Mouse (Mus musculus) erythroblast, embryonic 14.5 days (primary cell): ENCODE measurements around the gene Abcf2.

ENCODE experiments used
- GATA1 ChIP-seq: IDR thresholded peaks from 2 replicates; pipeline ENCODE4 v1.6.1; 2012; ENCODE audit warnings: low read length, inconsistent platforms, mixed read lengths
- TAL1 ChIP-seq: IDR thresholded peaks from 3 replicates; pipeline ENCODE4 v1.6.1; 2012; ENCODE audit warnings: low read length, inconsistent platforms, mixed read lengths

DNA sequence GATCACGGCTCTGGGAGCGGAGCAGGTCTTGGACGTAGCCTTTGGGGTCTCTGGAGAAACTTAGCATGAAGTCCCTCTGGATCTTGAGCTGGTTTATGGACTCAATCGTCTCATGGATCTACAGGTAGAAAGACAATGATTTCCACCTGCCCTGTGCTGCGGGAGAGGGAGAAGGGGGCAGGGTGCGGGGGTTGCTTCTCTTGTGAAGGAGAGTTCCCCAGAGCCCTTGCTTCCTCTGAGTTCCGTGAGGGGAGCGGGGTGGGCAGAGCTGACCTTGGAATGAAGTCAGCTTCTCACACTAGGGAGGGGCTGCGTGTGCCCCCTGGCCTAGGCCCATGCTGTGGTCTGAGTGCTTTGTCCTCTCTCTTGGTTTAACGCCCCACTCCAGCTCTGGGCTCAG is 16.0 kb upstream of the Abcf2 start:
- TF ChIP-seq GATA1 (no peak), TAL1 (no peak)
